Mouse (Mus musculus): ENCODE results near the gene Gm20897. TPM values are rescaled to one million over a fixed set of nuclear protein-coding genes. Genes with fewer than 3 reads are reported as not detected.
"Not testable (repeated sequence)": the region's sequence is repeated elsewhere in the genome, so short reads cannot be mapped to it uniquely, and the experiment has no call there.

Gm20897 gene
- total RNA-seq (2022) = not detected

DNA sequence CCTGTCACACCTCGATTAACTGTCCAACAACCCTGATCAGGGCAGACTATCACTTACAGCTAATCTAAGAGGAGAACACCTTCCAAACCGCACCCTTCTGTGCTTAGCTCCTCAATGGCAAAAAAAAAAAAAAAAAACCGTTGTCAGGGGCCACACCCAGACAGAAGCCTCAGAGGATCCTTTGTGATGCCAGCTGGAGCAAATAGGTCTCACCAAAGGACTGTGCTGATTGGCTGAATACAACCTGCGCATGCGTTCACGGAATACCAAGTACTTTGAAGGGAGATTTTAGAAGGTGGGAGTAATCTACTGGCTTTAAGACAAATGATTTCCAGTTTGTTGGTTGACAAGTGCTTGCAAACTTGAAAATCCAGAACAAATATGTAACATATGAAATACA is at the start of gene Gm20897:
TSS of gene Gm20897 (minus strand) at position 101 of the 400 bp plus-strand sequence.
- not testable (repeated sequence) for DNase-seq (ENCODE audit: low spot score in 2 of 2)

Other genes with a start within 250 kb of the Gm20897 start
- gene Gm21732, start 73.5 kb upstream of the Gm20897 start, total RNA-seq (2022) = not detected

Measured in gastrocnemius, adult 8-10 months (tissue).